Mouse (Mus musculus) MEL (cell line): ENCODE data around the gene Frmd4b.

Source experiments
- CTCF ChIP-seq, 3 experiments: IDR thresholded peaks in 2 of 3; conservative IDR thresholded peaks in 1 of 3; 2 replicates each; pipeline ENCODE4 v1.5.1; 2011 to 2012; ENCODE audit warnings: low read length in 3 of 3, low read depth in 2 of 3, mild to moderate bottlenecking in 2 of 3, improper control_type of control experiment in 1 of 3, inconsistent platforms in 1 of 3, mixed read lengths in 1 of 3, moderate library complexity in 1 of 3; ENCODE audit not compliant: control insufficient read depth in 1 of 3, insufficient read depth in 1 of 3, poor library complexity in 1 of 3, severe bottlenecking in 1 of 3
- E2F4 ChIP-seq: IDR thresholded peaks from 2 replicates; pipeline ENCODE4 v1.6.1; 2011; ENCODE audit warnings: low read depth, low read length, improper control_type of control experiment, borderline replicate concordance
- EP300 ChIP-seq, 2 experiments: IDR thresholded peaks; 2 replicates each; pipeline ENCODE4 v1.6.1; 2011; ENCODE audit warnings: improper control_type of control experiment in 2 of 2, low read length in 2 of 2, low read depth in 1 of 2, mild to moderate bottlenecking in 1 of 2
- GATA1 ChIP-seq: IDR thresholded peaks from 2 replicates; pipeline ENCODE4 v1.6.1; 2011; ENCODE audit warnings: low read depth, low read length, improper control_type of control experiment
- MAX ChIP-seq: IDR thresholded peaks from 2 replicates; pipeline ENCODE4 v1.6.1; 2011; ENCODE audit warnings: low read length, improper control_type of control experiment
- POLR2A ChIP-seq, 2 experiments: IDR thresholded peaks; 2 replicates each; pipeline ENCODE4 v1.6.1; 2011 to 2012; ENCODE audit warnings: low read length in 2 of 2, mild to moderate bottlenecking in 2 of 2, control low read depth in 1 of 2, improper control_type of control experiment in 1 of 2, low read depth in 1 of 2, moderate library complexity in 1 of 2; ENCODE audit not compliant: control insufficient read depth in 1 of 2, insufficient read depth in 1 of 2, poor library complexity in 1 of 2
- RCOR1 ChIP-seq: IDR thresholded peaks from 2 replicates; pipeline ENCODE4 v1.6.1; 2012; ENCODE audit warnings: low read depth, mild to moderate bottlenecking, inconsistent platforms, low read length, improper control_type of control experiment
- SIN3A ChIP-seq: IDR thresholded peaks from 2 replicates; pipeline ENCODE4 v1.6.1; 2012; ENCODE audit warnings: low read length, improper control_type of control experiment, inconsistent platforms
- SMC3 ChIP-seq: IDR thresholded peaks from 2 replicates; pipeline ENCODE4 v1.6.1; 2011; ENCODE audit warnings: low read depth, low read length, improper control_type of control experiment
- TCF12 ChIP-seq: IDR thresholded peaks from 2 replicates; pipeline ENCODE4 v1.6.1; 2014; ENCODE audit warnings: low read depth, mild to moderate bottlenecking, inconsistent platforms, low read length, improper control_type of control experiment, moderate library complexity
- USF1 ChIP-seq: IDR thresholded peaks from 2 replicates; pipeline ENCODE4 v1.6.1; 2014; ENCODE audit warnings: low read depth, mild to moderate bottlenecking, inconsistent platforms, low read length, improper control_type of control experiment, moderate library complexity

GRCm38 (mm10) chr6:97478981-97479860 is 138.1 kb downstream of the Frmd4b start:
- TF ChIP-seq SIN3A: no peak
- TF ChIP-seq RCOR1: no peak
- TF ChIP-seq GATA1: no peak
- TF ChIP-seq USF1: no peak
- no peak for TF ChIP-seq CTCF (IDR thresholded peaks at IDR 0.05 in 2 of 3, conservative IDR thresholded peaks at IDR 0.05 in 1 of 3; ENCODE audit: control insufficient read depth in 1 of 3, insufficient read depth in 1 of 3, low read depth in 2 of 3, low read length in 3 of 3, poor library complexity in 1 of 3, severe bottlenecking in 1 of 3)
- no peak for TF ChIP-seq MAX
- no peak for TF ChIP-seq E2F4
- no peak for TF ChIP-seq EP300 (IDR thresholded peaks at IDR 0.05; ENCODE audit: low read depth in 1 of 2, low read length in 2 of 2)
- TF ChIP-seq POLR2A (IDR thresholded peaks at IDR 0.05; ENCODE audit: control insufficient read depth in 1 of 2, insufficient read depth in 1 of 2, low read depth in 1 of 2, low read length in 2 of 2, poor library complexity in 1 of 2): no peak
- no peak for TF ChIP-seq SMC3
- no peak for TF ChIP-seq TCF12
